Mouse (Mus musculus) kidney, adult 2 months (tissue): ENCODE measurements at regions not wholly inside any gene's neighbourhood (a gene's known extent, or its start where the extent isn't known, plus 50 kb on each side); places are given as distances from the start of the nearest gene placed in this dataset.

ENCODE experiments used
- CTCF ChIP-seq: fragments of 200-500 bp; conservative IDR thresholded peaks from 2 replicates; pipeline ENCODE4 v1.5.1; 2011; ENCODE audit warnings: low read depth, mild to moderate bottlenecking, control low read depth, low read length, moderate library complexity, mixed read lengths; ENCODE audit not compliant: insufficient read depth, insufficient read length
- POLR2A ChIP-seq: fragments of 200-500 bp; IDR thresholded peaks from one replicate; pipeline ENCODE4 v1.6.1; 2011; ENCODE audit warnings: low read depth, low read length, control low read depth

DNA sequence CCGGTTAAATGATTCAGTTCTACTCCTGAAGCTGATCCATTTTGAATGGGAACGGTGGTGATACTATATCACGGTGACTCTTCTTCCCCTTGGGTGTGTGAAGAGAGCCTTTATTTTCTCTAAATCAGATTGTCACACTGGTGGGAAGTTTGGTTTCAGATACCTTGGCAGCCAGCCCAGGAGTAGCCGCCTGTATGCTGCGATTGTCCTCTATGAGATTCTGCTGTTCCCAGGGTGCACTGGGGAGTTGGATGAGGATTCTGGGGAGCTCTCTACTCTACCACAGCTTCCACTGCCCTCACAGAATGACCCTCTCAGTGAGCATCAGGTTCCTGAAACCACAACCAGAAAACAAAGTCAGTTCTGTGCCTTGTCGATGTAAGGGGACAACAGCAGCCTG is 104.0 kb upstream of the Rapgef5 start:
- TF ChIP-seq CTCF (no peak), POLR2A (no peak)
